Mouse (Mus musculus) neutrophil, adult 5-6 weeks (primary cell): Measurements from ENCODE around the gene Cipc. TPM values are rescaled to one million over a fixed set of nuclear protein-coding genes. Genes with fewer than 3 reads are reported as not detected.

Experiments used
- ATAC-seq: fragments of 151-379, 151-347 bp; 2 replicates; pipeline ENCODE4 v1.8.0; 2017; ENCODE audit warnings: mild to moderate bottlenecking, moderate TSS enrichment; ENCODE audit not compliant: insufficient number of reproducible peaks, poor library complexity, low FRiP score, severe bottlenecking; ENCODE audit errors: extremely low read depth
- total RNA-seq: library from RNA; stranded (forward); fragments of 200-1000 nt; gene quantifications from 2 replicates; pipeline ENCODE4 v1.2.3, GENCODE M21; 2017

The Cipc gene
- total RNA-seq, 1 experiment from 2014 or later: 21.2 TPM

DNA sequence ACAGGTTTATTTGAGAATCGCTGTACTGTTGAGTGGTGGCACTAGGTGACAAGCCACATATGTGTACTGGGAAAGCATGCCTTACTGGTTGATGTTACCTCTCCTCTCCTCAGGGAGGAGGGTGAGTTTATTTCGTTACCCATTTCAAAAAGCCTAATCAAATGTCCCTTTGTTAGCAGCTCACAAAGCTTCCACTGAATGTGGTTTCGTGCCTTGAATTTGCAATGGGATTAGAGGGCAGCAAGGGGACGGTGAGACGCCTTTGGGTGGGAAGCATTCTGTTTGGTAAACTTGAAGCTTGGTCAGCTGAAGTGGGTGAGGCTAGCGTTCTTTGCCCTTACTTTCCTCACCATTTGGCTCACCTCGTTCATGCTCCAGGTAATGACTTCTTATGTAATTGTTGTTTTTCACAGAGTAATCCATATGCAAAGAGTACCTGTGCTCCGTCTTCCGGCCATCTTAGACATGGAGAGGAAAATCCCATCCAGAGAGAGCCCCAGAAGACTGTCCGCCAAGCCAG is 5.5 kb downstream of the Cipc start:
- ATAC-seq: no peak

DNA sequence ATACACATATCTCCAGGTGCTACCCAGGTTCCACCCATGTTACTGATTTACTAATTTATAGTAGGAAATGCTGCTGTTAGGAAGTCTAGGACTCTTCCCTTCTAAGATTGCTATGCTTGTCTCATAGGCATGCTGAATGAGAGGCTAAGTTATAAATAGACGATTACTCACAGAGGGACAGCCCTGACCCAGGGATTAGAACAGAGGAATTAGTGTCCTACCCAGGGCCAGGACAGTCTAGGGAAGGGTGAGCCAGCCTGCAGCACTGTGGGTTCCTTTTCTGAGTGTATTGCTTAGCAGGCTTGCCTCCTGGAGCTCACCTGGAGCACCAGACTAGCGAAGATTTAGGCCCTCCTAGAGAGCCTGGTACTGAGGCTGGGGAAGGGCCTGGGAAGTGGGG is 9.1 kb downstream of the Cipc start:
- no peak for ATAC-seq

DNA sequence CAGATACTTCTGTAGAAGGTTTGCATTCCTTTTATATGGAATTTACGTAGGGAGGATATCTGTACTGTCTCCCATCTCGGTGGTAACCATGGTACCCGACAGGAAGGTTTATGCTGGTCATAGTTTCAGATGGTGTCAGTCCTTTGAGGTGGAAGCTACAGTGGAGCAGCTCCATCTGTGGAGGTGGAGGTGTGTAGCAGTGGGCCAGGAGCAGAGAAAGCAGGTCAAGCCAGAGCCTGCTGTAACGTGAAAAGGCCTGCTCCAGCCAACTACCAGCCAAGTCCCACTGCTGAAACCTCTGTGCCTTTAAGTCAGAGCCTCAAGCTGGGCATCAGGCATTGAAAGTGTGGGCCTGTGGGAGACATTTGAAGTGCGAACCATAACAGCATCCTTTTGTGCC is 11.7 kb downstream of the Cipc start:
- no peak for ATAC-seq

DNA sequence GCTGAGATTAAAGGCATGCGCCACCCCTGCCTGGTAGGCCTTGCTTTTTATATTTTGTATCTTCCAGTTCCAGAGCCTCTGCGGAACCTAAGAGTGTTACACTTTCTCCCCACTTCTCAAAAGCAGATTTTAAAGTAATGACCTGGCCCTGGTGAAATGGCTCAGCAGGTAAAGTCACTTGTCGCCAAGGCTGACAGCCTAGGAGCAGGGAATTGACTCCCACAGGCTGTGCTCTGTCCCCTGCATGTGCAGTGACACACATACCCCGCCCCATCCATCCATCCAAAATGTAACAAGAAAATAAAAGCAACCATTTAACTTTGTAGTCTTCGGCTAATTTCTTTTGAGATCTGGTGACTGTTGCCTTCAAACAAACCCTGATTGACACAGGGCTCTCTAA is 12.8 kb downstream of the Cipc start:
- no peak for ATAC-seq

DNA sequence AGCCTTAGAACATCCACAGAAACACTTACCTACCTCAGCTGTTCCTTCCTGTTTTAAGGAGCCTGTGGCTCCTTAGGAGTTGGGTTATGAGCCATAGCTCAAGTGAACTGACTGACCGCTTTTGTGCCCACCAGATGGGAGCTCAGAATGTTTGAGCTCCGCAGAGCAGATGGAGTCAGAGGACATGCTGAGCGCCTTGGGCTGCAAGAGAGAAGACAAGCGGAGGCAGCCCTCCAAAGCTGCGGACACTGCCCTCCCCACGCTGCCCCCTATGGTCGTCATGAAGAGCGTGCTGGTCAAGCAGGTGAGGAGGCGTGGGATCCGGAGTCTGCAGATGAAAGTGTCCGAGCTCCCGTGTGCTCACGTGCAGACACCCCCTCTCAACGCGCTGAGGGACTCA is 13.3 kb downstream of the Cipc start:
- ATAC-seq: no peak

DNA sequence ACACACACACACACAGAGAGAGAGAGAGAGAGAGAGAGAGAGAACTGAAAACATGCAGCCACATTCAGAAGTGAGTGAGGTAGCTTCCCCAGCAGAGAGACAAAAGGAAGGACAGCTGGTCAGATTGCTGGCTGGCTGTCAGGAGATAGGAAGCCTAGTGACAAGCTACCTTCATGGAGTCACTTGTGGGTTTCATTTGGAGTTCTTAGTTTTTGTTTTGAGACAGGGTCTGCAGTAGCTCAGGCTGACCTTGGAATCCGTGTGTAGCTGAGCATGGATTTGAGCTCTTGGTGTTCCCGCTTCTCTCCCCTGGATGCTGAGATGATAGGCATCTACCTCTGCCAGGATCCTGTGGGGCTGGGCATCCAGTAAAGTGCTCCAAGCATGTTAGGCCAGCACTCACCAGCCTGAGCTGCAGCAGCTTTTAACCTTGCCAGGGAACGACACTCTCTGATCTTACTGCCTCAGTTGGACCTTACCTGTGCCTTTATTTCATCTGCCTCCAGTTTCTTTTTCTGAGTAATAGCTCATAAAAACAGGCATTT is 14.0 kb downstream of the Cipc start:
- no peak for ATAC-seq

DNA sequence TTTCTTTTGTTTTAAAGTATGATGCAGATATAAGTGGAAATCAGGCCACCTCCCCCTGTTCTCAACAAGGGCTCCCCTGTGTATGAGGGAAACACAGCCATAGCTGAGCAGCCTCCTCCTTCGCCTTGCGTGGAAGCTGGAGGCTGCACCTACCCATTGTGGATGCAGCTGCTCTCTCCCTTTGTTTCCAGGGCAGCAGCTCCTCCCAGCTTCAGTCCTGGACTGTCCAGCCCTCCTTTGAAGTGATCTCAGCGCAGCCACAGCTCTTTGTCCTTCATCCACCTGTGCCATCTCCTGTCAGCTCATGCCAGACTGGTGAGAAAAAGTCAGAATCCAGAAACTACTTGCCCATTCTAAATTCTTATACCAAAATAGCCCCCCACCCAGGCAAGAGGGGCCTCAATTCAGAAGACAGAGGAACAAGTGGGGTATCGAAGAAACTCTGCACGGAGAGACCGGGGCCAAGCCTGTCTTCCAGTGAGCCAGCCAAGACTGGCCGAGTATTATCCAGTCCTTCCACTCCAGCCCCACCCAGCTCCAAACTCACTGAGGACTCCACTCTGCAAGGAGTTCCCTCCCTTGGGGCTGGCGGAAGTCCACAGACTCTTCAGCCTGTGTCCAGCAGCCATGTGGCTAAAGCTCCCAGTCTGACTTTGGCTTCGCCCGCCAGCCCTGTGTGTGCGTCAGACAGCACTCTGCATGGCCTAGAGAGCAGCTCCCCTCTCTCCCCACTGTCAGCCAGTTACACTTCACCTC is 14.9 kb downstream of the Cipc start:
- no peak for ATAC-seq

DNA sequence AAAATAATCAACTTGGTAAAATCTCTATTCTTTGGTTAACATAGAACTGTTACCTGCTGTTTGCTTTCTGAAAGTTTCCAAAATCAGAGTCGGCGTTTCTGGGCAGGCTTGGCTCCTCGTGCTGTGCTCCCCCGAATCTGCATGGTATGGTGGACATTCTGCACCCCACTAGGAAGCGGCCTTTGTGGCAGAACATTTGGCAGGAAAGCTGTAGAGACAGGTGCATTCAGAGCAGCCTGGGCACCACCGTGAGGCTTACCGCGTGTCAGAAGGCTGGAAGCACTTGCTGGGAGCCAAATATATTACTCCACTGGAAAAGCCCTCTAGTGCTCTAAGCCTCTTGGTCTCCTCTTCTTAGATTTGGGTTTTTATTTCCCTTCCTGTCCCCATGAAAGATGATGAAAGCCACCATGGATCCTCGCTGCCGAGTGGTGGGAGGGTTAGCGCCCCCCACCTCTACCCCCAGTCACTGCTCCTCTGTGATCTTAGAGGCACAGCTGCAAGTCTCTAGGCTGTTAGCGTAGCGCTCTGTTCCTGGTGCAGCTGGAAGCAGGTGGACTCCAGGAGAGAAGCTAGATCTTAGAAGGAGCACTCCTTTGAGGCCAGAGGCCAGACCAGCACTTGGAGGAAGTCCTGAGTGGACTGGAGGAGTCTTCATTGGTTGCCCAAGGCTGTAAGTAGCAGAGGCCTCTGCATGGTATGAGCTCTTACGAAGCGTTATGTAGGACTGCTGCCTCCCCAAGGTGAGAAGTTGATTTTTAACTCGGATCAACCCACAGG is 17.6 kb downstream of the Cipc start:
- ATAC-seq: no peak

DNA sequence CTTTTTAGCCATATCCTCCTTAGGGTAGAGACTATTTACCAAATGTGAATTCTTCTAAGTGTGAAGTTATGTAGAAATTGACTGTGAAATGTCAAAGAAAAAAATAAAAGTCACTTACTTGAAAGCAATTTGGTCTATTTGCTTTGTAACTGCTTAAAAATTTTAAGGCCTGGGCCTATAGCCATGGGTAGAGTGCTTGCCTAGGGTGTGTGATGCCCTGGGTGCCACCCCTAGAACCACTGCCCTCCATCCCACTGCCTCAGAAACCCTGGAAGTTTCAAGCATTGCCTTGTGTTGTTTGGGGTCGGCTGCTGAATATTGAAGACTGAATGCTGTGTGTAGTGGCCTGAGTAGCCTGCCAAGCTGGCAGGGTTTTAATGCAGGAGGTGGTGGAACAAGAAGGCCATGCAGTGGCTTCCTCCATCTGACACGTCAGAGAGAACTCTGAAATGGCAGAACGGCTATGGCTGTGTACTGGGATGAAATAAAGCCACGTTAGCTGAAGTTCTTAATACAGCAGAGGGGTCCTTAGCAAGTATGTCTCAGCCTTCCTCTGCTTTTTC is 18.5 kb downstream of the Cipc start:
- ATAC-seq: no peak

DNA sequence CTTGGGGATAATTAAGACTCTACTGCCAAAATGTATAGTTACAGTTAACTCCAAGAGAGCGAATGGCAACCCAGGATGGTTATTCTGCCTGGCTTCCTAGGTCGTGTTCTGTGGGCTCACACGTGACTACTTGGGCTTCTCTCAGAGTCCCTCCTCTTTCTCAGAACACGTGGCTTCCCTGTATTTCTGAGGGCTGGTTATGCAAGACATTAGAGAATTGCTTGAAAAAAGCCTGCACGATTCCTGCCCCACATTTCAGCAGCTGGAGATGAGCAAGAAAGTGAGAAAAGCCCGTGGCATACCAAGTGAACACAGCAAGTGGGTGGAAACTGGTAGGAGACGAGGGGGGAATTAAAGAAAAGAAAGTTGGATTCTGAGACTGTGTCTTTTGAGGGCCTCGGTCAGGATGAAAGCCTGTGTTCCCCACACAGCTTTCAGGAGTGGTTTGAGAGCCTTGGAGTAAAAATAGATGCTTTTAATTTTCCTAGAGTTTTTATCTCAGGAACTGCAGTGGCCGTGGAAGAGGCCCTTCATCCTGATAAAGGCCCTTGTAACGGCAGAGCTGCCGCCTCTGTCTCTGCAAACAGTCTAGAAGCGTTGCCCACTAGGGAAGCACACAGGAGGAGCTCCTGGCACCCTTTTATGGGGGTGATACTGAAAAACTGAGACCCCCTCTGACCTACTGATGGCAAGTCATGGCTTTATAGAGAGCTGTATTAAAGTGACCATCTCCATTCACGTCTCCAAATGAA is 21.8 kb downstream of the Cipc start:
- ATAC-seq: no peak

DNA sequence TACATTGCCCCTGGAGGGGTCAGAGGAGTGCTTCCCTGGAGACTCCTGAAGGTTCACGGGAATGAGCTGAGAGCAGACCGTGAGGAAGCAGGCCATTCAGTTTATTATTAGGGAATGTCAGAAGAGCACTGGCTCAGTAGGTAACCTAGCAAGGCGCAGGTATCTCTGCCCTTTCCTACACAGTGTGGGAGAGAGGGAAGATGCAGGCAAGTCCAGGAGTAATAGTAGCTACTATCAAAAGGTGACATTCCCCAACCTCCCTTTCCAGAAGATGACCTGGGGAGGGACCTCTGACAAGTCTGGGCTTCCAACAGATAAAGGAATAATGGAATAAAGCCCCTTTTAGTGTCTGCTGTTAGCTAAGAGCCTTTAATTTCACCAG is 22.4 kb downstream of the Cipc start:
- ATAC-seq: no peak

DNA sequence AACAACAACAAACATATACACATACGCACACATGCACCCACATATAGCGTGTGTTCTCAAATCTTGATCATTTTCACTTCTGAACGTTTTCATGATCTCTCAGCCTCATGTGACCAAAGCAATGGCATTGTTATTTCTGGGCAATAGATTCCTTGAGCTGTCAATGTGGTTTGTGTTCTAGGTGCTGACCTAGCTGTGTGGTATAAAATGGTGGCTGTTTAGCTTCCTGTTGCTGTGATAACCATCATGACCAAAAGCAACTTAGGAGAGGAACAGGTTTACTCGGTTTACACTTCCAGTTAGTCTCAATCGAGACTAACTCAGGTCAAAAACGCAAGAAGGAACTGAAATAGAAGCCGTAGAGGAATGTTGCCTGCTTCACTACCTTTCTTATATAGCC is 24.2 kb downstream of the Cipc start:
- ATAC-seq: no peak

DNA sequence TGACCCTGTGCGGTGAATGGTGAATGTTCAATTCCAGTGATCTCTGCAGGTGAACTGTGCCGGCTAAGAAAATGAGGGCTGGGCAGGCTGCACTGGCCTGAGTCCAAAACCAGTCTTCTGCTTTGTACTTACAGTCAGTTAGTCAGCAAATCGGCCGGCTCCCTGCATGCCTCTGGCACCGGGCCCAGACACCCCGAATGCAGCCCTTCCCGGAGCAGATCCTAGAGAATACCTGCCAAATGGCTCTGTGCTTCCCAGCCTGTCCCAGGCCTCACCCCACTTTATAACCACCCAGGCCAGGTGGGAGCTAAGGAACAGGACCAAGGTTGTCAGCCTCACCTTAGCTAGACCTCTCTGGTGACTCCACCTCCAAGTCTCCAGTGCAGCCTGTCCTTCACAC is 26.4 kb downstream of the Cipc start:
- ATAC-seq: no peak

DNA sequence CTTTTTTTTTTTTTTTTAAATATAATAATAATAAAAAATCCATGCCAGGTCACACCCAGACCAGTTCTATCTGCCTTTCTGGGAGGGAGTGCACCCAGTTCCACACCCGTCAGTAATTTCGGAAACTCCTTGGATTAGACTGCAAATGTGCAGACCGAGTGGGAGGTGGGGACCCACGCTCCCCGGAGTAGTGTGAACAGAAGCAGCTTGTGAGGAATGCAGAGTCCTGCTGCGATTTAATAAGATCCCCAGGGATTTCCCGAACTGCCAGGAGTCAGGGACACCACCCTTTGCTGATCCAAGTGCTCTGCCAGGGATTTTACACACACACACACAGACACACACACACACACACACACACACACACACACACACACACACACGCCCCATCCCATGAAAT is 26.9 kb downstream of the Cipc start:
- ATAC-seq: no peak

DNA sequence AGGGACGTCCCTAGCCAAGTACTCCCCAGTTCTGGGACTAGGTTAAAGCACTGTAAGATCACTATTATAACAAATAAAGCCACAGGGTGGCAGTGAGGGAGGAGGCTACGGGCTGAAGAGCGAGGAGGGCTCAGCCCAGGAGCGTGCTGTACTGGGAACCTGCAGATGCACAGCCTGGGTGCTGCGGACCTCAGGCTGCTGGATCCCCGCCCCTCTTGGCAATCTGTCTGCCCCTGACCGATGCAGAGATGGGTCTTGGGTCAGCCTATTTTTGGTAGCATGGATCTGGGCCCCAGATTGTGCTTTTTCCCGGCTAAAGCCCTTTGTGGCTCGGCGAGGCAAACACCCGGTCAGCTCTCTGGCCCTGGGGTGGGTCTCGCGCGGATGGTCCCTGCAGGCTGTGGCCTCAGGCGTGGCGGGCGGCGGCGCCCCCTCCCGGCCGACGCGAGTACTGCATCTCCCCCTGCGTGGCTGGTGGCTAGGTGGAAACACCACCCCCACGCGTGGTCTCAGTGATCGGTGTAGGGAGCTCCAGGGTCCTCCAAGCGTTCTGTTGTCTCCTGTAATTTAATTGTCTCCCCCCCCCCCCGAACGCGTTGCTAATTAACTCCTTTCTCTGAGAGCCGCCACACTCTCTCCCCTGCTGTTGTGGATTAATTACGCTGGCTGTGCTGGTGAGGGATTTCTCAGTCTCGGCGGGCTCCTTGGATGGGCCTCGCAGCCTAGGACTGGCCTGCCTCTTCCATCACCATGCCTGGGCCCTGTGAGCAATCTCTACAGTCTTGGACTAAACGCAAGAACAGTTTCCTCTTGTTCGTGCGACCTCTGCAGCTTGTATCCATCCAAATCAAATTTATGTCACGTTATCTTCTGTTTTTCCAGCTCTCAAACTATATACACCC is 27.8 kb downstream of the Cipc start:
- no peak for ATAC-seq

DNA sequence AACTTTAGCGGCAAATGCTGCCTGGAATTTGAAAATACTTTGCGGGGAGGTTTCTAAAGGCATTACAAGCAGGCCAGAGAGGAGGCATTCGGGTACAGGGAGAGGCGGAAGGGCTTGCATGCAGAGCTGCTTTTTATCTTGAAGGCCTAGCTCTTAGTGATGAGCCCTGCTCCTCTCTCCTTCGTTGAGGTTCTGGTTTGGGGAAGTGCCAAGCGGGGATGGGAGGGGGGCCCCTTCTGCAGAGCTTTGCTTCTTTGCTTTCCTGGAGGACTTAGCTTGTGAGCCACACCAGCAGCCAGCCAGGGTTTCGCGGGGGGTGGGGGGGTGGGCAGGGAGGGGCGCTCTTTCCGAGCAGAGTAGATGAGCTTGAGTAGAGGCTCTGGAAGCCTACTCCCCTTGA is 28.9 kb downstream of the Cipc start:
- ATAC-seq: no peak

DNA sequence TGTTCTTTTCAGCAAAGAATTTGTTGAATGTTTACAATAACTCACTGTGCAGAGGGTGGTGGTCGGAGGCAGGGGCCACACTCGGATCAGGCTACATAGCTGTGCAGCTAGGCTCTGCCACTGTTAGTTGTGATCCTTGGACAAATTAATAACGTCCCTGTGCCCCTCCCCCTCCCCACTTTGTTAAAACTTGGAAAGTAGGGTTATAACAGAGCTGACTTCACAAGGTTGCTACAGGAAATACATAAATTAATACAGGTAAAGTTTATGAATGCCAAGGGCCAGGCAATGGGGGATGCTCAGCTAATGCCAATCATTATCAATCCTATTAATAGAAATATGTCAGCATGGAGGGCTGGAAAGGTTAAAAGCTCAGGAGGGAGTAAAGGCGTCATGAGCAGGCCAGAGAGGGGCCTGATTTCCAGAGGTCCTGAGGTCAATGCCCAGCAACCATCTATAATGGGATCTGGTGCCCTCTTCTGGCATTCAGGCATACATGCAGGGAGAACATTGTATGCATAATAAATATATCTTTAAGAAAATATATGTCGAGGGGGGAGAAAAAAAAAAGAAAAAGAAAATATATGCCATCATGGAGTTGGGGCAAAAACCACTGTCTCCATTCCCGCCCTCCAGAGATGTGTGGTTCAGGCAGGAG is 29.8 kb downstream of the Cipc start:
- no peak for ATAC-seq

DNA sequence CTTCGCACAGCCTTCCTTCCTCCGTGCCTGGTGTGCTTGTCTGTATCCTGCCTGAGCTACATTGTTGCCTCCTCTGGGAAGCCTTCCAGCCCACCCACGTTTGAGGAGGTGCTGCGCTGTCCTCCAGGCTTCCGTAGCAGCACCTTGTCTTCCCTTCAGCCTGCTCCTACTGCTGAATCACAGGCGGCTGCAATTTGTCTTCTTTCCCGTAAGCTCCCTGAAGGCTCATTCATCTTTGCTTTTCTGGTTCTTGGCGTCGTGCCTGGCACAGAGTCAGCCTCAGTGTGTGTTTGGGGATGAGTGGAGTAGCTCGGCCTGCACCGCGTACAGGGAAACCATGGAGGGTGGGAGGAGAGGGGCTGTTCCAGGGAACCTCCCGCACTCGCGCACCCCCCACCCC is 31.0 kb downstream of the Cipc start:
- no peak for ATAC-seq
